Mouse (Mus musculus) lung, adult 2 months (tissue): ENCODE measurements at regions not wholly inside any gene's neighbourhood (a gene's known extent, or its start where the extent isn't known, plus 50 kb on each side); places are given as distances from the start of the nearest gene placed in this dataset.

Source experiments
- CTCF ChIP-seq: fragments of 200-500 bp; IDR thresholded peaks from 2 replicates; pipeline ENCODE4 v1.5.1; 2011; ENCODE audit warnings: mild to moderate bottlenecking, low read length, control low read depth; ENCODE audit not compliant: insufficient read depth
- POLR2A ChIP-seq: fragments of 200-500 bp; IDR thresholded peaks from 2 replicates; pipeline ENCODE4 v1.6.1; 2011; ENCODE audit warnings: low read depth, mild to moderate bottlenecking, control low read depth, low read length, borderline replicate concordance; ENCODE audit errors: extremely low read depth

DNA sequence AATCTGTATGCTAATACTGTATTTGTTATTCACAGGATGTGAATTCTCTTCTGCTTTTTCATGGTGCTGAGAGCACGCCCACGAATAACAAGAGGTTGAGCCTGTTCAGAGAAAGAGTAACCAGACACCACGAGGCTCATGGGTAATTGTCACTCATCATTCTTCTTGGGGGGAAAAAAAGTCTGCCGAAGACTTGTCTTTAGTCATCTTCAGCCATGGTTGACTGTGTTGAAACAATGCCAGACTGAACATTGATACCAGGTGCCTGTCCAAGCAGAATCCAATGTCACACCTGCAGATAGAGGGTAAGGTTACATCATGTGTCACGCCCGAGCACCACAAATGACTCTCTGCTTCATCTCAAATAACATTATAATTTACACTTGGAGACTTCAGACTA is 418.5 kb downstream of the Fgf9 start:
- TF ChIP-seq POLR2A (no peak), CTCF (no peak)
